Mouse (Mus musculus) lung, embryonic 14.5 days (tissue): ENCODE results near the gene Dcaf7. TPM values are rescaled to one million over a fixed set of nuclear protein-coding genes. Genes with fewer than 3 reads are reported as not detected.

Source experiments
- ATAC-seq: fragments of 200-750 bp; cut with Nextera tagmentation; 2 replicates; pipeline ENCODE4 v1.8.0; 2017; ENCODE audit warnings: mild to moderate bottlenecking, moderate TSS enrichment, moderate library complexity; ENCODE audit not compliant: insufficient read depth
- DNase-seq: peaks from one replicate; pipeline ENCODE4 v3.0.0-alpha.2; 2015
- H3K27ac ChIP-seq: fragments of 300-500 bp; sonication (generic); 2 replicates; pipeline ENCODE4 v1.5.1; 2014; ENCODE audit warnings: low read depth, mild to moderate bottlenecking, moderate library complexity
- H3K27me3 ChIP-seq: fragments of 300-500 bp; sonication (generic); 2 replicates; pipeline ENCODE4 v1.6.1; 2014; ENCODE audit warnings: low read length, control low read depth; ENCODE audit not compliant: insufficient read depth
- H3K36me3 ChIP-seq: fragments of 300-500 bp; sonication (generic); 2 replicates; pipeline ENCODE4 v1.6.1; 2014; ENCODE audit warnings: control low read depth; ENCODE audit not compliant: insufficient read depth
- H3K4me1 ChIP-seq: fragments of 300-500 bp; sonication (generic); 2 replicates; pipeline ENCODE4 v1.6.1; 2014; ENCODE audit warnings: antibody characterized with exemption, control low read depth; ENCODE audit not compliant: insufficient read depth
- H3K4me2 ChIP-seq: fragments of 300-500 bp; sonication (generic); 2 replicates; pipeline ENCODE4 v1.6.1; 2014; ENCODE audit warnings: mild to moderate bottlenecking
- H3K4me3 ChIP-seq: fragments of 300-500 bp; sonication (generic); 2 replicates; pipeline ENCODE4 v1.5.1; 2014; ENCODE audit warnings: low read depth, low read length
- H3K9ac ChIP-seq: fragments of 300-500 bp; sonication (generic); 2 replicates; pipeline ENCODE4 v1.6.1; 2014
- H3K9me3 ChIP-seq: fragments of 300-500 bp; sonication (generic); 2 replicates; pipeline ENCODE4 v1.6.1; 2016; ENCODE audit warnings: low read depth, low read length, control low read depth
- CTCF ChIP-seq: IDR thresholded peaks from 2 replicates; pipeline ENCODE4 v1.5.1; 2016; ENCODE audit warnings: antibody characterized with exemption, low read depth
- WGBS: fragments of 180-500 bp; shearing (Covaris S2); extraction: QIAGEN DNeasy Blood & Tissue Kit; methylation state at CpG from one replicate; pipeline ENCODE4 v1.1.7; 2014; 5-methylcytosine and 5-hydroxymethylcytosine counted together
- polyA plus RNA-seq: library from polyadenylated mRNA; unstranded; fragments of >200 nt; fragmentation: Nextera tagmentation; extraction: Ambion mirVana; gene quantifications from 2 replicates; pipeline ENCODE4 v1.2.1, GENCODE M21; 2014

Dcaf7 gene
- polyA plus RNA-seq, 1 experiment from 2014 or later = 83.8 TPM

DNA sequence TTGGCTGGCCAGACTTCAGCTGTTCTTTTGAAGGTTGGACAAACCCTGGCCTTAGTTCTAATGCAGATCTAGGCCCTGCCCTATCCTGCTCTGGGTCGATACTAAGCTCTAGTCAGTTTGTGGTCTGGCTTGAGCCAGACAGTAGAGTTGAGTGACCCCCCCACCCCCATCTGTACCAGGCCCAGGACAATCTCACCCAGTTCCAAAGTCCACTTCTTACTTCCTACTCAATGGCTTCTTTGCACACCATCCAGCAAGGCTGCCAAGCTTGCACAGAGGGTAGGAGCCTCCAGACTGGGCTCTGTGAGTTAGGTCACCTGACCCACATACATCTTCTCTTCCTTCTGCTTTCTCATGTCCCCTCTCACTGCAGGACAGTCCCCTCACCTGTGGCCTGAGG is 32.1 kb upstream of the Dcaf7 start:
- H3K4me2 ChIP-seq = no peak overlapping the region
- H3K4me3 ChIP-seq = no peak overlapping the region
- no peak overlapping the region for H3K9ac ChIP-seq
- peaks cover 4% of the 10 kb centered on the region; the same call in 1 of the 2 replicates for H3K27me3 ChIP-seq
- H3K9me3 ChIP-seq = no peaks in the 10 kb centered on the region
- no peak for DNase-seq
- 86% methylated on average over 1 of the region's 1 CpGs for WGBS
- no peaks in the 10 kb centered on the region for H3K4me1 ChIP-seq
- no peak overlapping the region for H3K27ac ChIP-seq
- no peak for ATAC-seq
- no peak for TF ChIP-seq CTCF
- no peaks in the 10 kb centered on the region for H3K36me3 ChIP-seq

DNA sequence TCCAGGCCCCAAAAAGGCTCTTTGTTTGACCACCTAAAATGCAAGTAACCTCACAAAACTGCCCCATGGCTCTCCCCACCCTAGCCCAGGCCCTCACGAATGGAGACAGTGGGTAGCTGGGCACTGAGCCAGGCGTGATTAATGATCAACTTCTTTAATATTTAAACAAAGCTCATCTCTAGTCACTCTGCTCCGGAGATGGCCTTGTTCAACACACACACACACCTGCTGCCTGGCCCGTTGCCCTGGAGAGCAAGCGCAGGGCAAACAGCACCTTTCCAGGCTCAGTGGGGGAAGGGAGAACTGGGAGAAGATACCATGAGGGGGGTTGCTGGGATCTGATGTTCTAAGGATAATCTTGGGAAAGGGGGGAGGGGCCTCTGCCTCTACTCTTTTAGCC is 30.7 kb upstream of the Dcaf7 start:
- peaks cover 10% of the 10 kb centered on the region for H3K27me3 ChIP-seq
- DNase-seq (no peak), ATAC-seq (no peak)
- no peaks in the 10 kb centered on the region for H3K4me1 ChIP-seq
- TF ChIP-seq CTCF = no peak
- H3K4me2 ChIP-seq = no peak overlapping the region
- WGBS = 19% methylated on average over 5 of the region's 5 CpGs
- no peak overlapping the region for H3K9ac ChIP-seq
- H3K9me3 ChIP-seq = no peaks in the 10 kb centered on the region
- no peaks in the 10 kb centered on the region for H3K36me3 ChIP-seq
- H3K4me3 ChIP-seq = no peak overlapping the region
- H3K27ac ChIP-seq = no peak overlapping the region

DNA sequence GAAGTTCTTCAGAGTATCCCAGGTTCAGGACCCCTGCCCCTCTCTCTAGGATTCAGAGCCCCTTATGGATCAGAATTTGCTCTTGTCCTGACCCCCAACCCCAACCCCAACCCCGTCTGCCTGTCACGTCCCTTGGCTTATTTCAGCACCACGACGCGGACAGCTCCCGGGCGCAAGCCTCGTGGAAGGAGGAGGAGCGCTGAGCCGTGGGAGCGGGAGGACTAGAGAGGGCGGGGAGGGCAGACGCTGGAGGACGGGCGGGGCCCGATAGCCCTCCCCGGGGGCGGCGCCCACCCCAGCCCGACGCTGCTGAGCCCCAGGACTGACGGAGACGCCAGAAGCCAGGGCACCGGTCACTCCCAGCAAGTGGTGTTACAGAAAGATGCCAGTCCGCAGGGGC is 28.9 kb upstream of the Dcaf7 start, which contains the start of gene Kcnh6:
Kcnh6 (plus strand) TSS at position 304 of the 400 bp plus-strand sequence.
- Histone ChIP-seq H3K4me3 (0 out of 2 replicates have a peak within 1 kb of the TSS, but pooled peaks have one; percentile 9), H3K36me3 (no peaks in the 10 kb centered on the region), H3K4me1 (no peaks in the 10 kb centered on the region), H3K27ac (no peak within 1 kb of the TSS), H3K9me3 (no peaks in the 10 kb centered on the region), H3K9ac (no peak within 1 kb of the TSS), H3K27me3 (peaks cover 10% of the 10 kb centered on the region), H3K4me2 (peak within 1 kb of the TSS; percentile 61)
- DNase-seq = peak; percentile 93
- ATAC-seq = peak; percentile 75
- WGBS = 1% methylated on average over 25 of the region's 25 CpGs
- TF ChIP-seq CTCF = no peak

DNA sequence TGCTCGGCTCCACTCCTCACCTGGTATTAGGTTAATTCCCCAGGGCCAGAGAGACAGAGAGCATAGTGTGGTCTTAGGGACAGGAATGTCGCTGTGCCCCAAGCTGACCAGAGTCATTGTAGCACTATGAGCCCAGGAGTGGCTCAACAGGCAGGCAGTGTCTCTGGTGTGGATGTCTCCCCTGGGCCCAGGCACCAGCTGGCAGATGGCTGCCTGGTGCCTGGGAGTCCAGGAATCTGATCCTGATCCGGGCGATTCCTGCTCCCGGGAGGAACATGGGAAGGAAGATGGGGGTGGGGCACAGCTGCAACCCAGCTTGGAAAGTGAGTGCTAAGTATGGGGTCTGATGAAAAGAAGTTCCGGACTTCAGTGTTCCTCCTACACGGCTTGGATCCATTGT is 24.0 kb upstream of the Dcaf7 start:
- no peak for ATAC-seq
- no peak for TF ChIP-seq CTCF

DNA sequence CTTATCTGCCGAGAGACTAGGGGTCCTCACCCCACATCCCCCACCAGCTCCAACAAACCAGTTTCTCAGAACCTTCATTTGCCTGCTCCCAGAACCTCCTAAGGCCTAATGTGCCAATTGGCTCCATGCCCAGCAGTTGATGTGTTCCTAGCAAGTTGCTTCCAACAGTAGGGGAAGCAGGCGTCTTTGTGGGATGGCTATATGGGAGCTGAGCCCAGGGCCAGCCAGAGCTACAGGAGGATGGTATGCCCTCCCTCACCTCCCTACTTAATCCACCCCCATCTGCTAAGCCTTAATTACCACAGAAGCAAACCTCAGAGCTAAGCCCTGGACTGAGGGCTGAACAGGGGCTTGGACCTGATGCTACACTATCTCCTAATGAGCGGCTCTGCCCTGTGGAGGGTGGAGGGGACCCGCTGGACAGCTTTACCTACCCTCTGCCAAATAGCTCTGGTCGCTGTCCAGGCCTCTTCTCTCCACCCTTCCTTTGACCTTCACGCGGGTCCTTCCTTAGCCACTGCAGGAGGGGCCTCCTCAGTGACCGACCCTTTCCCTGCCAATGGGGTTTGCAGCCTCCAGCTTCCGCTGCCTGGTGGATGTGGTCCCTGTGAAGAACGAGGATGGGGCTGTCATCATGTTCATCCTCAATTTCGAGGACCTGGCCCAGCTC is 23.0 kb upstream of the Dcaf7 start:
- no peak for TF ChIP-seq CTCF
- Histone ChIP-seq H3K9me3 (no peaks in the 10 kb centered on the region), H3K36me3 (no peaks in the 10 kb centered on the region), H3K27ac (no peak overlapping the region), H3K4me2 (no peak overlapping the region), H3K9ac (no peak overlapping the region), H3K27me3 (peaks cover 10% of the 10 kb centered on the region), H3K4me1 (no peaks in the 10 kb centered on the region), H3K4me3 (no peak overlapping the region)
- 53% methylated on average over 11 of the region's 11 CpGs for WGBS
- DNase-seq (peak; percentile 77), ATAC-seq (no peak; the same call in 1 of the 2 replicates)

More for the DNA sequence above, 24.0 kb upstream of the Dcaf7 start:
- Histone ChIP-seq H3K4me1 (no peaks in the 10 kb centered on the region), H3K27ac (no peak overlapping the region), H3K4me3 (no peak overlapping the region), H3K9me3 (no peaks in the 10 kb centered on the region), H3K4me2 (no peak overlapping the region), H3K36me3 (no peaks in the 10 kb centered on the region), H3K27me3 (peaks cover 10% of the 10 kb centered on the region), H3K9ac (no peak overlapping the region)
- WGBS = 48% methylated on average over 7 of the region's 7 CpGs
- DNase-seq = peak; percentile 13

DNA sequence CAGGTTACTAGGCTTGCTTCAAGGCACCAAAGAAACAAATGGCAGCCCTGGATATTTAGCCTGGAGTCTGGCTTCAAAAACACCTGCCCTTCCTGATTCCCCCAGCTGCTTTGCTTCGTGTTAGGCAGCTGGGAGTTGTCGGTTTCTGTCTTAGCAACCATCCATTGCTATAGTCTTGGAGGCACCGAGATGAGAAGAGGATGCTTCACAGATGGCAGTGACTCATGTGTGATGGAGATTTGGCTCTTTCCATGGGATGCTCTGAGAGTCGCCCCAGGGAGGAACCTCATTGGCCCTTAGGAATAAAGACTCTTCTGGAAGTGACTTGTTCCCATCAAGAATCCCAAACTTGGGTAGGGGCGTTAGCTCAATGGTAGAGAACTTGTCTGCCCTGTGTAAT is 20.2 kb upstream of the Dcaf7 start:
- H3K27me3 ChIP-seq = peaks cover 20% of the 10 kb centered on the region
- no peaks in the 10 kb centered on the region for H3K9me3 ChIP-seq
- no peak for TF ChIP-seq CTCF
- no peak overlapping the region for H3K4me3 ChIP-seq
- no peak for ATAC-seq
- WGBS = 73% methylated on average over 5 of the region's 5 CpGs
- H3K4me1 ChIP-seq = no peaks in the 10 kb centered on the region
- H3K36me3 ChIP-seq = no peaks in the 10 kb centered on the region
- no peak overlapping the region for H3K9ac ChIP-seq
- H3K27ac ChIP-seq = no peak overlapping the region
- H3K4me2 ChIP-seq = no peak overlapping the region
- no peak for DNase-seq

DNA sequence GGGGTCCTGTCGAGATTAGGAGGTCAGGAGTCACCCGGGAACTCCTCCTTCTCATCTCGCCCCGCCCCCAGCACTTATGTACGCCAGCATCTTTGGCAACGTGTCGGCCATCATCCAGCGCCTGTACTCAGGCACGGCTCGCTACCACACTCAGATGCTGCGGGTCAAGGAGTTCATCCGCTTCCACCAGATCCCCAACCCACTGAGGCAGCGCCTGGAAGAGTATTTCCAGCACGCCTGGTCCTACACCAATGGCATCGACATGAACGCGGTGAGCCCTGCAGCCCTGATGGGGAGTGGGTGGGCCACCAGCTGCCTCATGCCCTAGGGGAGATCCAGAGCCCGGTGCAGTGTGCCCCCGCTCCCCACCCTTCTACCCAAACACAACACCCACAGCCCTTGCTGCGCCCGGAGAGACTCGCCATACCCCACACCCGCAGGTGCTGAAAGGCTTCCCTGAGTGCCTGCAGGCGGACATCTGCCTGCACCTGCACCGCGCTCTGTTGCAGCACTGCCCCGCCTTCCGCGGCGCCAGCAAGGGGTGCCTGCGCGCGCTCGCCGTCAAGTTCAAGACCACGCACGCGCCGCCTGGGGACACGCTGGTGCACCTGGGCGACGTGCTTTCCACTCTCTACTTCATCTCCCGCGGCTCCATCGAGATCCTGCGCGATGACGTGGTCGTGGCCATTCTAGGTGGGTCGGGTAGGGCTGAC is 16.5 kb upstream of the Dcaf7 start:
- peaks cover 23% of the 10 kb centered on the region for H3K27me3 ChIP-seq
- peak overlapping the region; percentile 32 for H3K9ac ChIP-seq
- under 1% methylated on average over 50 of the region's 50 CpGs for WGBS
- no peak overlapping the region for H3K27ac ChIP-seq
- TF ChIP-seq CTCF = no peak
- no peaks in the 10 kb centered on the region for H3K4me1 ChIP-seq
- ATAC-seq = peak; percentile 31; the same call in 1 of the 2 replicates
- H3K9me3 ChIP-seq = no peaks in the 10 kb centered on the region
- peak overlapping the region; percentile 24 for H3K4me3 ChIP-seq
- no peaks in the 10 kb centered on the region for H3K36me3 ChIP-seq
- H3K4me2 ChIP-seq = peak overlapping the region; percentile 59
- peak; percentile 37 for DNase-seq
